Mouse (Mus musculus): ENCODE data around the gene Gpc6. TPM values are rescaled to one million over a fixed set of nuclear protein-coding genes. Genes with fewer than 3 reads are reported as not detected.

Gene Gpc6
- polyA plus RNA-seq, 1 experiment from 2014 or later: 4.4 TPM

DNA sequence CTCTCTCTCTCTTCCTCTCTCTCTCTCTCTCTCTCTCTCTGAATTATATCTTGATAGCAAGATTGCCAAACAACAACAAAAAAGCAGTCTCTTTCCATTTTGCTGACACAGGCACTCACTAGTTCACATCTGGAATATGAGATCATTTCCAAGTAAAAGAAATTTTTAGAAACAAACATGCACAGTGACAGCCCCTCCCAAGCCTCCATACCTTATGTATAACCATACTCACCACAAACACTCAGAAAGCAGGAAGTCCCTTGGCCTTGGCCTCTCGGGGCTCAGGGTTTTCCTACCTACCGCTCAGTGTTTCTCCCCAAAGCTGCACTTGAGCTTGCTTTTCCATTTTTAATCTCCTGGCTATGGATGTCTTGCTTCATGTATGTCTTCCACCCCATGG lies 52.1 kb downstream of the Gpc6 start:
- ATAC-seq (ENCODE audit: low read depth): no peak
- 24% methylated on average over 2 of the region's 2 CpGs for WGBS (ENCODE audit: insufficient replicate concordance)
- Histone ChIP-seq H3K27ac (ENCODE audit: low read length) (no peak overlapping the region), H3K4me3 (ENCODE audit: low read depth, low read length) (no peak overlapping the region), H3K9me3 (replicated peaks; ENCODE audit: control insufficient read depth, low read length) (no peaks in the 10 kb centered on the region), H3K9ac (ENCODE audit: low read depth, low read length) (no peak overlapping the region), H3K4me1 (ENCODE audit: control insufficient read depth, low read depth, low read length) (no peaks in the 10 kb centered on the region), H3K4me2 (ENCODE audit: low read depth, low read length) (no peak overlapping the region), H3K36me3 (ENCODE audit: control insufficient read depth, insufficient read depth) (no peaks in the 10 kb centered on the region), H3K27me3 (ENCODE audit: control insufficient read depth, insufficient read depth, low read depth, low read length) (no peaks in the 10 kb centered on the region)

DNA sequence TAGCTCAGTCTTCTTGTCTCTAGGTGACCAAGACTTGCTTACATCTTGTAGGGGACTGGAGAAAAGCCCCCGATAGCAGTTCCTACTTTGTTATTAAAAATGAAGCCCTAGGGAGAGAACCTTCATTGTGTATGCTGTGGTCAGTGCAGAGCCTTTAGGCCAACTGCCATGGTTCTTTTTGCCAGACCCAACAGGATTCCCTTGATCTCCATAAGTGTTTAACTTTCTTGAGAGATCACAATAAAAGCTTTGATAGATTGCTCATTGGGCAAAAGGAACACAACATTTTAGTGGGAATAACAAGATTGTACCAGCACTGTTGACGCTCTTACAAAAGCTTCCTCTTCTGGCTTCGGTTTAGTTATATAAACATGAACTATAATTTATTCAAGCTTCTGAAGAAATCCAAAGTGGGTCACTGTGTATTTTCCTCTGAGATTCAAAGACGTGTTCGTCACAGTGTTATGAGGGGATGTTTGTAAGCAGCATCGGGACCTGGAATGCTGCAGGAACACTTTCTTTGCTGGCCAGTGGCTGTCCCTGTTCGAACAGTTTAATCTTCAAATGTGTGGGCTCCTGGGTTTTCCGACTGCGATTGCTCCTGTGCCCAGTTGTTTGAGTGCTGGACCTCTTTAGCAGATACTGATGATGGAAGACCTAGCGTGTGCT lies 54.7 kb downstream of the Gpc6 start:
- Histone ChIP-seq H3K27ac (ENCODE audit: low read length) (no peak overlapping the region), H3K27me3 (ENCODE audit: control insufficient read depth, insufficient read depth, low read depth, low read length) (no peaks in the 10 kb centered on the region), H3K9me3 (replicated peaks; ENCODE audit: control insufficient read depth, low read length) (no peaks in the 10 kb centered on the region), H3K36me3 (ENCODE audit: control insufficient read depth, insufficient read depth) (no peaks in the 10 kb centered on the region), H3K4me2 (ENCODE audit: low read depth, low read length) (no peak overlapping the region), H3K4me3 (ENCODE audit: low read depth, low read length) (no peak overlapping the region), H3K9ac (ENCODE audit: low read depth, low read length) (no peak overlapping the region), H3K4me1 (ENCODE audit: control insufficient read depth, low read depth, low read length) (no peaks in the 10 kb centered on the region)
- no peak for ATAC-seq (ENCODE audit: low read depth)
- WGBS (ENCODE audit: insufficient replicate concordance): 67% methylated on average over 10 of the region's 10 CpGs

DNA sequence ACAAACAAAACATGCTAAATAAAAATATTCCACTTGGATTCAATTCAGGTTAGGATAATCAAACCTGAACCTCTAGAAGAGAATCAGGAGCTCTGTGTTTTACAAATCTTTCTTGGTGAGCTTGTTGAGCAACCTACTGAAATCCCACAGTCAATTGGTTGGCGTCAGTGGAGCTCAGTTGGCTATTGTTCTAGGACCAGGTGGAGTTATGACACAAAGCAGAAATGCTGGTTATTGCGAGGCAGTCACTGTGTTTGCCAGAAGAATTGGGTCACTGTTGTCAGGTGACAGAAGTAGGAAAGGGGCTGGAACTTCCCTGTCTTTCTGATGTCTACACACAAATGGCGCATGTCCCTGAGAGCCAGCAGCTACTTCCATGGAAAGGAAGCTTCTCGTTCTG lies 56.6 kb downstream of the Gpc6 start:
- 65% methylated on average over 4 of the region's 4 CpGs for WGBS (ENCODE audit: insufficient replicate concordance)
- ATAC-seq (ENCODE audit: low read depth): no peak
- no peaks in the 10 kb centered on the region for H3K27me3 ChIP-seq (ENCODE audit: control insufficient read depth, insufficient read depth, low read depth, low read length)

DNA sequence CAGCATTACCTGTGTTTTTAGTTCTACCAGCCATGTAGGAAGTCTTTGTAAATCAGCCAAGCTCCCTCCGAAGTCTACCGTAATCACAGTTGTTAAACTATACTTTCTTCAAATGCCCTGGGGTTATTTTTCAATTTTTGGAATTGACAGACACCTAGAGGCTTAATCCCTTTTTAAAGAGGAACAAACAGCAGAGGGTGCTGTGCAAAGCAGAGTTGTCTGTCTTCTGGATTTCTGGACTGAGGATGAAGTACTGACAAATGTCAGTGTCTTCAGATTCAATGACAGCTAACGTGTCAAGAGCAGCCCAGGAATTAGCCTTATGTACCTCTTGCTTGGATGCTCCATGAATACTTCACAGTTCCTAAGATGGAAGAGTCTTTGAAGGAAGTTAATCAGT lies 62.2 kb downstream of the Gpc6 start:
- WGBS (ENCODE audit: insufficient replicate concordance): 73% methylated on average over 3 of the region's 3 CpGs
- no peaks in the 10 kb centered on the region for H3K4me1 ChIP-seq (ENCODE audit: control insufficient read depth, low read depth, low read length)
- H3K36me3 ChIP-seq (ENCODE audit: control insufficient read depth, insufficient read depth): no peaks in the 10 kb centered on the region
- H3K27ac ChIP-seq (ENCODE audit: low read length): no peak overlapping the region
- H3K4me2 ChIP-seq (ENCODE audit: low read depth, low read length): no peak overlapping the region
- H3K9me3 ChIP-seq (replicated peaks; ENCODE audit: control insufficient read depth, low read length): no peaks in the 10 kb centered on the region
- no peak for ATAC-seq (ENCODE audit: low read depth)
- H3K9ac ChIP-seq (ENCODE audit: low read depth, low read length): no peak overlapping the region
- no peak overlapping the region for H3K4me3 ChIP-seq (ENCODE audit: low read depth, low read length)
- H3K27me3 ChIP-seq (ENCODE audit: control insufficient read depth, insufficient read depth, low read depth, low read length): no peaks in the 10 kb centered on the region

More for the DNA sequence above, 56.6 kb downstream of the Gpc6 start:
- no peak overlapping the region for H3K9ac ChIP-seq (ENCODE audit: low read depth, low read length)
- H3K9me3 ChIP-seq (replicated peaks; ENCODE audit: control insufficient read depth, low read length): no peaks in the 10 kb centered on the region
- H3K4me2 ChIP-seq (ENCODE audit: low read depth, low read length): no peak overlapping the region
- H3K27ac ChIP-seq (ENCODE audit: low read length): no peak overlapping the region
- no peak overlapping the region for H3K4me3 ChIP-seq (ENCODE audit: low read depth, low read length)
- no peaks in the 10 kb centered on the region for H3K4me1 ChIP-seq (ENCODE audit: control insufficient read depth, low read depth, low read length)
- H3K36me3 ChIP-seq (ENCODE audit: control insufficient read depth, insufficient read depth): no peaks in the 10 kb centered on the region

DNA sequence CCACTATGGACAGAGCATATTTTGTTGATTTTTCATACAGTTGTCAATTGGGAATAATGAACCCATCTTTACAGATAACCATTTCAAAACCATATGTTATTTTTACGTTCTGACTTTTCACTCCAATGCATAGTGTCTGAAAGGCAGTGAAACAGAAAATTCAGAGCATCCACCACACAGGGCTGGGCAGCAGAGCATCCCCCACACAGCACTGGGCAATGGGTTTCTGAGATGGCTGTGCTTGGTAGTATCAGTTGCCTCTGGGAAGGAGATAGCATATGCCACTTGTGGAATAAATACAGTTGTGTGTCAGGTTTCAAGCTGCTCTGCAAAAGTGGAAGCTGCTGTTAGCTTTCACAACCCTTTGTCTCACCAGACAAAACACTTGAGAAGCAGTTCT lies 75.3 kb downstream of the Gpc6 start:
- no peak for ATAC-seq (ENCODE audit: low read depth)
- 44% methylated on average over 1 of the region's 1 CpGs for WGBS (ENCODE audit: insufficient replicate concordance)
- Histone ChIP-seq H3K36me3 (ENCODE audit: control insufficient read depth, insufficient read depth) (no peaks in the 10 kb centered on the region), H3K9ac (ENCODE audit: low read depth, low read length) (no peak overlapping the region), H3K4me3 (ENCODE audit: low read depth, low read length) (no peak overlapping the region), H3K4me2 (ENCODE audit: low read depth, low read length) (no peak overlapping the region), H3K4me1 (ENCODE audit: control insufficient read depth, low read depth, low read length) (no peaks in the 10 kb centered on the region), H3K27me3 (ENCODE audit: control insufficient read depth, insufficient read depth, low read depth, low read length) (no peaks in the 10 kb centered on the region), H3K9me3 (replicated peaks; ENCODE audit: control insufficient read depth, low read length) (no peaks in the 10 kb centered on the region), H3K27ac (ENCODE audit: low read length) (no peak overlapping the region)

DNA sequence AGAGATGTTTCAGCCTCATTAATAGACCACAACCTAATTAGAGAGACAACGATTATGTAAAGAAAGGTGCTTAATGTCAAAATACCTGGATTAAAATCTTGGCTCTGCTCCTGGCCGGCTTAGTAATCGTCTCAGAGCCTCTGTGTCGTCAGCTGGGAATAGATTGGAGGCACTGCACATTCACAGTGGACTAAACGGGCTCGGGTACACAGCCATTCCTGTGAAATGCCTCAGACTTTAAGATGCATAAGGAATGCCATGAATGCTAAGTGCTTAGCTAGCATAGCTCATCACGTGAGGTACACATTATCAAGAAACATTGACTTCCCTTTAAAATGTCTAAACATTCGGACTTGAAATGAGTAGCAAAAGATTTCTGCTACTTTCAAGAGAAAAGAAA lies 77.2 kb downstream of the Gpc6 start:
- Histone ChIP-seq H3K4me2 (ENCODE audit: low read depth, low read length) (no peak overlapping the region), H3K4me3 (ENCODE audit: low read depth, low read length) (no peak overlapping the region), H3K36me3 (ENCODE audit: control insufficient read depth, insufficient read depth) (no peaks in the 10 kb centered on the region), H3K9me3 (replicated peaks; ENCODE audit: control insufficient read depth, low read length) (no peaks in the 10 kb centered on the region), H3K4me1 (ENCODE audit: control insufficient read depth, low read depth, low read length) (no peaks in the 10 kb centered on the region), H3K27ac (ENCODE audit: low read length) (no peak overlapping the region), H3K9ac (ENCODE audit: low read depth, low read length) (no peak overlapping the region), H3K27me3 (ENCODE audit: control insufficient read depth, insufficient read depth, low read depth, low read length) (no peaks in the 10 kb centered on the region)
- ATAC-seq (ENCODE audit: low read depth): no peak
- 64% methylated on average over 8 of the region's 8 CpGs for WGBS (ENCODE audit: insufficient replicate concordance)

DNA sequence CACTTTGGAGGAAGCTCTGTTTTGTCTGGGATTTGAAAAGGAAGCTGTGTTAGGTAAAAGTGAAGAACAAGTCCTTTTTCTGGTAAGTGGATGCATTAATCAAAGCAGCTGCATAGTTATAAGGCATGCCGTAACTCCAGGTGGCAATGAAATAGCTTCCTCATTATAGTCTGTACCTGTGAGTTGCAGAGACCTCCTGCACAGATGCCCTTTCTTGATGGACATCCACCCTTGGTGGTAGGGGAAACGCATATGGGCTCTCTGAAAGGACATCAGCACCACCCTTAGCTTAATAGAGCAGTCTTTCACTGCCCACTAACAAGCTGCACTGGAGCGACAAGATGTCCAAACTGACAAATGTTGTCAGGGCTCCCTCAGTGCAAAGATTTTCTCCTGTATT lies 83.7 kb downstream of the Gpc6 start:
- no peaks in the 10 kb centered on the region for H3K36me3 ChIP-seq (ENCODE audit: control insufficient read depth, insufficient read depth)
- no peak overlapping the region for H3K4me2 ChIP-seq (ENCODE audit: low read depth, low read length)
- no peak overlapping the region for H3K9ac ChIP-seq (ENCODE audit: low read depth, low read length)
- no peak for ATAC-seq (ENCODE audit: low read depth)
- no peak overlapping the region for H3K4me3 ChIP-seq (ENCODE audit: low read depth, low read length)
- no peaks in the 10 kb centered on the region for H3K27me3 ChIP-seq (ENCODE audit: control insufficient read depth, insufficient read depth, low read depth, low read length)
- no peak overlapping the region for H3K27ac ChIP-seq (ENCODE audit: low read length)
- H3K4me1 ChIP-seq (ENCODE audit: control insufficient read depth, low read depth, low read length): no peaks in the 10 kb centered on the region
- 68% methylated on average over 3 of the region's 3 CpGs for WGBS (ENCODE audit: insufficient replicate concordance)
- no peaks in the 10 kb centered on the region for H3K9me3 ChIP-seq (replicated peaks; ENCODE audit: control insufficient read depth, low read length)

DNA sequence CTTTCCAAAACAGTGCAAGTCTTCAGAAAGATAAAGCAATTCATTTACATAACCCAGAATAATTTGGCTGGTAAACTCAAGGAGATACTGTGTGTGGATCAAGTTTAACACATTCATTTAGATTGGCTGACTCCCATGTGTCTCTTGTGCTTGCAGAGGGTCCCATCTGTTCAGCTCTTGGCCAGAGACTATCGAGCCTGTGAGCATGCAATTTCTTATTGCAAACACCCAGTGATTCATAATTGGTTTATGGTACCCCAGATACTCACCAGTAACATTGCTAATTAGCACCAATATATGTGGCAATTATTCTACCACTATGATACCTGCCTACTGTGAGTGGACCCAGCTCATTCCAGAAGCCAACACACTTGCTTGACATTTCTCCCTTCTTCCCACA lies 87.9 kb downstream of the Gpc6 start:
- 45% methylated on average over 1 of the region's 1 CpGs for WGBS (ENCODE audit: insufficient replicate concordance)
- no peak overlapping the region for H3K9ac ChIP-seq (ENCODE audit: low read depth, low read length)
- H3K27ac ChIP-seq (ENCODE audit: low read length): no peak overlapping the region
- no peak overlapping the region for H3K4me2 ChIP-seq (ENCODE audit: low read depth, low read length)
- H3K27me3 ChIP-seq (ENCODE audit: control insufficient read depth, insufficient read depth, low read depth, low read length): no peaks in the 10 kb centered on the region
- H3K36me3 ChIP-seq (ENCODE audit: control insufficient read depth, insufficient read depth): no peaks in the 10 kb centered on the region
- no peaks in the 10 kb centered on the region for H3K4me1 ChIP-seq (ENCODE audit: control insufficient read depth, low read depth, low read length)
- no peak overlapping the region for H3K4me3 ChIP-seq (ENCODE audit: low read depth, low read length)
- no peaks in the 10 kb centered on the region for H3K9me3 ChIP-seq (replicated peaks; ENCODE audit: control insufficient read depth, low read length)
- ATAC-seq (ENCODE audit: low read depth): no peak

DNA sequence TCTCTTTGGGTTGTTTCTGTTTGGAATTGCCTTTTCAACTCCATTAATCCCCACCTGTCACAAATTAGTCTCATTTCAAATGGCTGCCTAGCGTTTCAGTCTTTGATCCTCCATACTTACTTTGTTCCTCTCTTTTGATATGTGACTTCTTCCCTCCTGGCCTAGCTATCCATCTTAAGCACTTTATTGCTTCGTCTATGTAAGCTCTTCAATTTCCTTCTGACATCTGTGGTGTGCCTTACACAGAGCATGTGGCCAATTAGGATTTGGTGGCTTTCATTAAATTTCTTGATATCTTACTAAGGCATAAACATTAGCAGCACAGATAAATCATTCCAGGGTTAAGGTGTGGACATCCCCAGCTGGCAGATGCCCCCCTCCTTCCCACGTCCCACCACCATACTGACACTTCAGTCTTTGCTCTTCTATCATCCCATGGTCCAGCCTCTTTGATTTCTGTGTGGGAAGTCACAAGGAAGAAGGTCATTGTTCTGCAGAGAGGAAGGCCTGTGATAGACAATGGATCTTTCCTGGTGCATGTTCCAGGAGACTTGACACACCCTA lies 88.5 kb downstream of the Gpc6 start:
- Histone ChIP-seq H3K27me3 (ENCODE audit: control insufficient read depth, insufficient read depth, low read depth, low read length) (no peaks in the 10 kb centered on the region), H3K4me2 (ENCODE audit: low read depth, low read length) (no peak overlapping the region), H3K9ac (ENCODE audit: low read depth, low read length) (no peak overlapping the region), H3K27ac (ENCODE audit: low read length) (no peak overlapping the region), H3K9me3 (replicated peaks; ENCODE audit: control insufficient read depth, low read length) (no peaks in the 10 kb centered on the region), H3K4me1 (ENCODE audit: control insufficient read depth, low read depth, low read length) (no peaks in the 10 kb centered on the region), H3K4me3 (ENCODE audit: low read depth, low read length) (no peak overlapping the region), H3K36me3 (ENCODE audit: control insufficient read depth, insufficient read depth) (no peaks in the 10 kb centered on the region)
- 45% methylated on average over 3 of the region's 3 CpGs for WGBS (ENCODE audit: insufficient replicate concordance)
- ATAC-seq (ENCODE audit: low read depth): no peak

All from liver, embryonic 16.5 days (tissue).